Mouse (Mus musculus) CH12.LX (cell line): ENCODE data around the gene Jpt2. TPM values are rescaled to one million over a fixed set of nuclear protein-coding genes. Genes with fewer than 3 reads are reported as not detected.

ENCODE experiments used
- DNase-seq: peaks from one replicate; pipeline ENCODE4 v3.0.0-alpha.2; 2013; ENCODE audit errors: extremely low read depth
- H3K27ac ChIP-seq: 2 replicates; pipeline ENCODE4 v1.5.1; 2012; ENCODE audit warnings: low read depth, mild to moderate bottlenecking, control low read depth, moderate library complexity; ENCODE audit not compliant: insufficient read depth
- H3K27me3 ChIP-seq: replicated peaks from 2 replicates; pipeline ENCODE3; 2012; ENCODE audit warnings: inconsistent platforms
- H3K36me3 ChIP-seq, 2 experiments: replicated peaks in 1 of 2; 2 replicates each; pipeline versions ENCODE3 to v1.6.1; 2012; ENCODE audit warnings: inconsistent platforms in 1 of 2, low read length in 1 of 2, mild to moderate bottlenecking in 1 of 2, mixed read lengths in 1 of 2, moderate library complexity in 1 of 2; ENCODE audit not compliant: control insufficient read depth in 1 of 2, insufficient read depth in 1 of 2
- H3K4me1 ChIP-seq, 2 experiments: 2 replicates each; pipeline ENCODE4 v1.6.1; 2012; ENCODE audit warnings: inconsistent platforms in 1 of 2, moderate library complexity in 1 of 2; ENCODE audit not compliant: insufficient read depth in 2 of 2, control insufficient read depth in 1 of 2
- H3K4me2 ChIP-seq: 2 replicates; pipeline ENCODE4 v1.6.1; 2012; ENCODE audit warnings: low read depth, mild to moderate bottlenecking, control low read depth; ENCODE audit not compliant: poor library complexity, insufficient read depth, severe bottlenecking
- H3K4me3 ChIP-seq, 3 experiments: fragments of 150-350 bp in 1 of 3; sonication (generic) in 1 of 3; replicated peaks in 1 of 3; 2 replicates each; pipeline versions ENCODE3 to v1.5.1; 2011 to 2012; ENCODE audit warnings: low read depth in 2 of 3, low read length in 2 of 3, mild to moderate bottlenecking in 2 of 3, moderate library complexity in 2 of 3, control low read depth in 1 of 3, improper control_type of control experiment in 1 of 3, inconsistent platforms in 1 of 3, mixed read lengths in 1 of 3; ENCODE audit not compliant: poor library complexity in 1 of 3
- H3K79me2 ChIP-seq: replicated peaks from 2 replicates; pipeline ENCODE4 v1.6.1; 2012; ENCODE audit warnings: mild to moderate bottlenecking, moderate library complexity; ENCODE audit not compliant: control insufficient read depth, poor library complexity, insufficient read depth, severe bottlenecking; ENCODE audit errors: extremely low read depth
- H3K9ac ChIP-seq: 2 replicates; pipeline ENCODE4 v1.6.1; 2012; ENCODE audit warnings: low read depth, mild to moderate bottlenecking, control low read depth, moderate library complexity; ENCODE audit not compliant: insufficient read depth
- H3K9me3 ChIP-seq: replicated peaks from 2 replicates; pipeline ENCODE3; 2012; ENCODE audit warnings: low read length, inconsistent platforms, mixed read lengths
- BHLHE40 ChIP-seq: IDR thresholded peaks from 2 replicates; pipeline ENCODE4 v1.6.1; 2011; ENCODE audit warnings: mild to moderate bottlenecking, low read depth, low read length, improper control_type of control experiment
- CHD1 ChIP-seq: IDR thresholded peaks from 2 replicates; pipeline ENCODE4 v1.6.1; 2012; ENCODE audit warnings: low read depth, low read length, improper control_type of control experiment, inconsistent platforms
- CHD2 ChIP-seq: IDR thresholded peaks from 2 replicates; pipeline ENCODE4 v1.6.1; 2011; ENCODE audit warnings: low read length, improper control_type of control experiment
- EP300 ChIP-seq: IDR thresholded peaks from 2 replicates; pipeline ENCODE4 v1.6.1; 2011; ENCODE audit warnings: low read length, improper control_type of control experiment
- ETS1 ChIP-seq: conservative IDR thresholded peaks from 2 replicates; pipeline ENCODE4 v1.6.1; 2012; ENCODE audit warnings: low read depth, mild to moderate bottlenecking, inconsistent platforms, low read length, improper control_type of control experiment, moderate library complexity
- GABPA ChIP-seq: IDR thresholded peaks from 2 replicates; pipeline ENCODE4 v1.6.1; 2012; ENCODE audit warnings: low read depth, low read length, improper control_type of control experiment, inconsistent platforms; ENCODE audit not compliant: insufficient replicate concordance
- IRF4 ChIP-seq: IDR thresholded peaks from 2 replicates; pipeline ENCODE4 v1.6.1; 2014; ENCODE audit warnings: low read depth, mild to moderate bottlenecking, inconsistent platforms, low read length, improper control_type of control experiment
- JUN ChIP-seq: IDR thresholded peaks from 2 replicates; pipeline ENCODE4 v1.6.1; 2011; ENCODE audit warnings: low read depth, mild to moderate bottlenecking, low read length, improper control_type of control experiment, moderate library complexity; ENCODE audit not compliant: insufficient read depth
- KAT2A ChIP-seq: IDR thresholded peaks from 2 replicates; pipeline ENCODE4 v1.6.1; 2012; ENCODE audit warnings: low read length, improper control_type of control experiment, inconsistent platforms; ENCODE audit not compliant: insufficient replicate concordance
- MAX ChIP-seq: IDR thresholded peaks from 2 replicates; pipeline ENCODE4 v1.6.1; 2011; ENCODE audit warnings: low read length, improper control_type of control experiment
- MYC ChIP-seq: IDR thresholded peaks from 2 replicates; pipeline ENCODE4 v1.6.1; 2011; ENCODE audit warnings: low read depth, mild to moderate bottlenecking, improper control_type of control experiment, low read length
- NELFE ChIP-seq: IDR thresholded peaks from 2 replicates; pipeline ENCODE4 v1.6.1; 2011; ENCODE audit warnings: low read depth, low read length, improper control_type of control experiment
- NRF1 ChIP-seq: IDR thresholded peaks from 2 replicates; pipeline ENCODE4 v1.6.1; 2014; ENCODE audit warnings: low read depth, mild to moderate bottlenecking, inconsistent platforms, low read length, improper control_type of control experiment, moderate library complexity
- PAX5 ChIP-seq: IDR thresholded peaks from 2 replicates; pipeline ENCODE4 v1.6.1; 2012; ENCODE audit warnings: low read length, inconsistent platforms, mixed read lengths
- POLR2A ChIP-seq: IDR thresholded peaks from 2 replicates; pipeline ENCODE4 v1.6.1; 2011; ENCODE audit warnings: low read depth, mild to moderate bottlenecking, improper control_type of control experiment, low read length
- RAD21 ChIP-seq: IDR thresholded peaks from 2 replicates; pipeline ENCODE4 v1.6.1; 2011; ENCODE audit warnings: low read depth, mild to moderate bottlenecking, low read length, improper control_type of control experiment, moderate library complexity
- SMC3 ChIP-seq: IDR thresholded peaks from 2 replicates; pipeline ENCODE4 v1.6.1; 2011; ENCODE audit warnings: low read depth, low read length, improper control_type of control experiment
- TBP ChIP-seq: conservative IDR thresholded peaks from 2 replicates; pipeline ENCODE4 v1.6.1; 2011; ENCODE audit warnings: low read depth, low read length, improper control_type of control experiment
- UBTF ChIP-seq: IDR thresholded peaks from 2 replicates; pipeline ENCODE4 v1.6.1; 2012; ENCODE audit warnings: low read depth, mild to moderate bottlenecking, inconsistent platforms, low read length, improper control_type of control experiment, moderate library complexity
- USF1 ChIP-seq: IDR thresholded peaks from 2 replicates; pipeline ENCODE4 v1.6.1; 2014; ENCODE audit warnings: low read depth, mild to moderate bottlenecking, inconsistent platforms, low read length, improper control_type of control experiment
- ZC3H11A ChIP-seq: IDR thresholded peaks from 2 replicates; pipeline ENCODE4 v1.6.1; 2012; ENCODE audit warnings: low read depth, mild to moderate bottlenecking, inconsistent platforms, low read length, improper control_type of control experiment
- ZKSCAN1 ChIP-seq: IDR thresholded peaks from 2 replicates; pipeline ENCODE4 v1.6.1; 2012; ENCODE audit warnings: low read depth, inconsistent platforms, low read length, improper control_type of control experiment, borderline replicate concordance
- ZMIZ1 ChIP-seq: IDR thresholded peaks from 2 replicates; pipeline ENCODE4 v1.6.1; 2012; ENCODE audit warnings: low read depth, mild to moderate bottlenecking, inconsistent platforms, low read length, improper control_type of control experiment
- dilution Hi-C: fragments of 300-500 bp; cut with MboI; formaldehyde crosslinking; loops from 2 replicates; pipeline ENCODE4 v1.14.3; 2020; ENCODE audit warnings: low sequenced_read_pairs; ENCODE audit not compliant: extremely low pct_unique_long_range_greater_than_20kb, extremely low pct_ligation_motif_present
- in situ Hi-C: fragments of 300-500 bp; cut with MboI; formaldehyde crosslinking; loops from 3 replicates; pipeline ENCODE4 v1.14.3; 2019; ENCODE audit warnings: low sequenced_read_pairs, low pct_ligation_motif_present, low pct_unique_long_range_greater_than_20kb, mixed read lengths
- polyA plus RNA-seq: library from polyadenylated mRNA; unstranded; fragments of >175 nt; gene quantifications from 2 replicates; pipeline ENCODE4 v1.2.1, GENCODE M21; 2012; ENCODE audit warnings: low read depth; ENCODE audit not compliant: insufficient read length
- total RNA-seq, 2 experiments: library from RNA; depleted of rRNA; stranded (reverse); fragments of 300-350 nt in 1 of 2; fragments of >200 nt in 1 of 2; gene quantifications; 2 replicates each; pipeline ENCODE4 v1.2.3; 2012 to 2014

Jpt2 gene
- total and polyA plus RNA-seq, 3 experiments, result 33.5 to 70.9 (median 62.9) TPM

- TF ChIP-seq NELFE, result peak; percentile 88
- no peak for TF ChIP-seq PAX5
Observed at GRCm38 (mm10) chr17:24894995-24895547, 65.4 kb downstream of the Jpt2 start, which contains the start of the genes Eme2 and Mrps34 (continued).

GRCm38 (mm10) chr17:24894061-24894994 is 66.2 kb downstream of the Jpt2 start:
- H3K27me3 ChIP-seq, result no peaks in the 10 kb centered on the region
- TF ChIP-seq IRF4 (no peak), RAD21 (no peak), BHLHE40 (no peak), SMC3 (no peak), POLR2A (no peak), UBTF (no peak), ZMIZ1 (no peak), ZKSCAN1 (no peak), PAX5 (no peak), ZC3H11A (no peak), JUN (no peak)
- H3K79me2 ChIP-seq, result peaks cover 15% of the 10 kb centered on the region
- no peak for DNase-seq
- dilution Hi-C loops, result no loop called here
- peaks cover 66 to 72% of the 10 kb centered on the region in 2 experiments for H3K36me3 ChIP-seq
- peaks cover 17 to 75% of the 10 kb centered on the region in 2 experiments for H3K4me1 ChIP-seq
- peak overlapping the region; percentile 91 for H3K4me2 ChIP-seq
- H3K9ac ChIP-seq, result peak overlapping the region; percentile 74
- H3K9me3 ChIP-seq, result no peaks in the 10 kb centered on the region
- peak overlapping the region; percentile 83 to 94 (median 92) for H3K4me3 ChIP-seq
- peak overlapping the region; percentile 62 for H3K27ac ChIP-seq
- in situ Hi-C loops, result no loop called here

GRCm38 (mm10) chr17:24893276-24893675 is 67.2 kb downstream of the Jpt2 start:
- H3K9ac ChIP-seq, result no peak overlapping the region
- H3K4me1 ChIP-seq, result peaks cover 14 to 78% of the 10 kb centered on the region in 2 experiments
- TF ChIP-seq TBP (no peak), MYC (no peak), ZC3H11A (no peak), GABPA (no peak), EP300 (no peak), PAX5 (no peak), KAT2A (no peak), CHD1 (no peak), NELFE (no peak), CHD2 (no peak), USF1 (no peak), ETS1 (no peak), MAX (no peak), JUN (no peak), BHLHE40 (no peak), NRF1 (no peak), IRF4 (no peak)
- H3K27me3 ChIP-seq, result no peaks in the 10 kb centered on the region
- peaks cover 15% of the 10 kb centered on the region for H3K79me2 ChIP-seq
- no peak for DNase-seq
- no peak overlapping the region for H3K4me3 ChIP-seq
- H3K4me2 ChIP-seq, result no peak overlapping the region
- in situ Hi-C loops (no loop called here), dilution Hi-C loops (no loop called here)
- no peaks in the 10 kb centered on the region for H3K9me3 ChIP-seq
- no peak overlapping the region for H3K27ac ChIP-seq
- peaks cover 56 to 72% of the 10 kb centered on the region in 2 experiments for H3K36me3 ChIP-seq
